Mouse (Mus musculus) liver, embryonic 11.5 days (tissue): ENCODE measurements around the gene Fundc1. TPM values are rescaled to one million over a fixed set of nuclear protein-coding genes. Genes with fewer than 3 reads are reported as not detected.

Experiments
- ATAC-seq: fragments of 200-750 bp; cut with Nextera tagmentation; replicated peaks from 2 replicates; pipeline ENCODE4 v1.8.0; 2017; ENCODE audit warnings: moderate number of reproducible peaks, mild to moderate bottlenecking, moderate TSS enrichment, moderate library complexity; ENCODE audit not compliant: low FRiP score
- DNase-seq: peaks from one replicate; pipeline ENCODE4 v3.0.0-alpha.2; 2017; ENCODE audit warnings: low spot score
- H3K27ac ChIP-seq: fragments of 300-500 bp; sonication (generic); 2 replicates; pipeline ENCODE4 v1.5.1; 2014; ENCODE audit warnings: mild to moderate bottlenecking, low read depth, low read length, control low read depth
- H3K27me3 ChIP-seq: fragments of 300-500 bp; sonication (generic); replicated peaks from 2 replicates; pipeline ENCODE4 v1.6.1; 2014; ENCODE audit warnings: low read length, mixed read lengths; ENCODE audit not compliant: control insufficient read depth, insufficient read depth
- H3K36me3 ChIP-seq: fragments of 300-500 bp; sonication (generic); 2 replicates; pipeline ENCODE4 v1.6.1; 2014; ENCODE audit warnings: mild to moderate bottlenecking, low read length, moderate library complexity, mixed read lengths; ENCODE audit not compliant: control insufficient read depth, insufficient read depth
- H3K4me1 ChIP-seq: fragments of 300-500 bp; sonication (generic); replicated peaks from 2 replicates; pipeline ENCODE4 v1.6.1; 2014; ENCODE audit warnings: low read length, mixed read lengths; ENCODE audit not compliant: control insufficient read depth, insufficient read depth
- H3K4me2 ChIP-seq: fragments of 300-500 bp; sonication (generic); 2 replicates; pipeline ENCODE4 v1.6.1; 2014; ENCODE audit warnings: mild to moderate bottlenecking, control low read depth, moderate library complexity
- H3K4me3 ChIP-seq: fragments of 300-500 bp; sonication (generic); 2 replicates; pipeline ENCODE4 v1.5.1; 2014; ENCODE audit warnings: low read depth, low read length, control low read depth
- H3K9ac ChIP-seq: fragments of 300-500 bp; sonication (generic); 2 replicates; pipeline ENCODE4 v1.6.1; 2014; ENCODE audit warnings: low read depth, low read length, control low read depth
- H3K9me3 ChIP-seq: fragments of 300-500 bp; sonication (generic); 2 replicates; pipeline ENCODE4 v1.6.1; 2016; ENCODE audit warnings: low read length, inconsistent platforms, mixed read lengths; ENCODE audit not compliant: control insufficient read depth
- WGBS: fragments of 180-500 bp; shearing (Covaris S2); extraction: QIAGEN DNeasy Blood & Tissue Kit; methylation state at CpG from one replicate; pipeline ENCODE4 v1.1.7; 2014; 5-methylcytosine and 5-hydroxymethylcytosine counted together
- polyA plus RNA-seq: library from polyadenylated mRNA; unstranded; fragments of >200 nt; fragmentation: Nextera tagmentation; extraction: Ambion mirVana; gene quantifications from 2 replicates; pipeline ENCODE4 v1.2.1, GENCODE M21; 2014

The Fundc1 gene
- 33.3 and 40.6 TPM in 2 replicates for polyA plus RNA-seq

- no peaks in the 10 kb centered on the region for H3K4me1 ChIP-seq
- H3K4me3 ChIP-seq: peak within 1 kb of the TSS; percentile 58
- H3K4me2 ChIP-seq: peak within 1 kb of the TSS; percentile 61
- no peaks in the 10 kb centered on the region for H3K9me3 ChIP-seq
- peak within 1 kb of the TSS; percentile 43 for H3K27ac ChIP-seq
- no peaks in the 10 kb centered on the region for H3K36me3 ChIP-seq
- WGBS: 6% methylated on average over 29 of the region's 30 CpGs
- DNase-seq (peak; percentile 83), ATAC-seq (peak; percentile 98)
- H3K27me3 ChIP-seq: no peaks in the 10 kb centered on the region
- H3K9ac ChIP-seq: peak within 1 kb of the TSS; percentile 73
Observed at GRCm38 (mm10) chrX:17571621-17572459, at the start of gene Fundc1. Gene Fundc1 (minus strand): TSS chrX:17572325.

DNA sequence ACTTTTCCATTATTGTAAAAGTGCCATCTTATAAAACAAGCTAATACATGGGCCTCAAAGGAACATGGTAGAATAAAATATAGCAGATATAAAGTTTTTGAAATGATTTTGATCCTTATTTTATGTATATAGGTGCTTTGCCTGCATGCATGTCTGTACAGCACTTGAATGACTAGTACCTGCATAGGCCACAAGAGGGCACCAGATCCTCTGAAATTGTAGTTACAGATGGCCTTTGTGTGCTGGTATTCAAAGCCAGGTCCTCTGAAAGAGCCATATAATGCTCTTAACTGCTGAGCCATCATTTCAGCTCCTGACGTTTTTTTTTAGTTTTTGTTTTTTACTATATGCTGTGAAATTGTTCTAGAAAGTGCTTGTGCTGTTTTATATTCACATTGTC, 39.1 kb upstream of the Fundc1 start:
- no peak overlapping the region for H3K9ac ChIP-seq
- no peaks in the 10 kb centered on the region for H3K4me1 ChIP-seq
- H3K9me3 ChIP-seq: no peaks in the 10 kb centered on the region
- H3K27ac ChIP-seq: no peak overlapping the region
- no peak overlapping the region for H3K4me3 ChIP-seq
- DNase-seq (no peak), ATAC-seq (no peak)
- no peaks in the 10 kb centered on the region for H3K36me3 ChIP-seq
- 68% methylated on average over 1 of the region's 1 CpGs for WGBS
- H3K27me3 ChIP-seq: no peaks in the 10 kb centered on the region
- no peak overlapping the region for H3K4me2 ChIP-seq

GRCm38 (mm10) chrX:17608763-17609162, 36.6 kb upstream of the Fundc1 start:
- Histone ChIP-seq H3K9me3 (no peaks in the 10 kb centered on the region), H3K9ac (no peak overlapping the region), H3K36me3 (no peaks in the 10 kb centered on the region), H3K4me1 (no peaks in the 10 kb centered on the region), H3K4me2 (no peak overlapping the region), H3K27me3 (no peaks in the 10 kb centered on the region), H3K27ac (no peak overlapping the region), H3K4me3 (no peak overlapping the region)
- DNase-seq: no peak
- no peak for ATAC-seq
- WGBS: 50% methylated on average over 1 of the region's 1 CpGs

DNA sequence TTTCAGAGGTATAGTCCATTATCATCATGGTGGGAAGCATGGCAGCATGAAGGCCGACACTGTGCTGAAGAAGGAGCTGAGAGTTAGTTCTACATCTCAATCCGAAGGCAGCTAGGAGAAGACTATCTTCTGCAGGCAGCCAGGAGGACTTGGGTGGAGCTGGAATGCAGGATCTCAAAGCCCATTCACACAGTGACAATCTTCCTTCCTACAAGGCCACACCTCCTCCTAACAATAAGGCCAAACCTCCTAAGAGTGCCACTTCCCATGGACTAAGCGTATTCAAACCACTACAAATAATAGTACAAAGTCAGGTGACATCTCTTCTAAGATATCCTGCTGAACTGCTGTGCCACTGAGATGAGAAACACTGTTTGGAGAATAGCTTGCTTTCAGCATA, 35.5 kb upstream of the Fundc1 start:
- Histone ChIP-seq H3K4me1 (no peaks in the 10 kb centered on the region), H3K9ac (no peak overlapping the region), H3K36me3 (no peaks in the 10 kb centered on the region), H3K4me2 (no peak overlapping the region), H3K9me3 (no peaks in the 10 kb centered on the region), H3K4me3 (no peak overlapping the region), H3K27me3 (no peaks in the 10 kb centered on the region), H3K27ac (no peak overlapping the region)
- ATAC-seq (no peak), DNase-seq (no peak)
- 72% methylated on average over 3 of the region's 3 CpGs for WGBS

GRCm38 (mm10) chrX:17593331-17593730, 21.2 kb upstream of the Fundc1 start:
- Histone ChIP-seq H3K36me3 (no peaks in the 10 kb centered on the region), H3K27ac (no peak overlapping the region), H3K4me1 (no peaks in the 10 kb centered on the region), H3K27me3 (no peaks in the 10 kb centered on the region), H3K9me3 (no peaks in the 10 kb centered on the region), H3K9ac (no peak overlapping the region), H3K4me2 (no peak overlapping the region), H3K4me3 (no peak overlapping the region)
- ATAC-seq: no peak
- no peak for DNase-seq

GRCm38 (mm10) chrX:17590745-17591144, 18.6 kb upstream of the Fundc1 start:
- no peaks in the 10 kb centered on the region for H3K4me1 ChIP-seq
- 36% methylated on average over 1 of the region's 1 CpGs for WGBS
- ATAC-seq: no peak

DNA sequence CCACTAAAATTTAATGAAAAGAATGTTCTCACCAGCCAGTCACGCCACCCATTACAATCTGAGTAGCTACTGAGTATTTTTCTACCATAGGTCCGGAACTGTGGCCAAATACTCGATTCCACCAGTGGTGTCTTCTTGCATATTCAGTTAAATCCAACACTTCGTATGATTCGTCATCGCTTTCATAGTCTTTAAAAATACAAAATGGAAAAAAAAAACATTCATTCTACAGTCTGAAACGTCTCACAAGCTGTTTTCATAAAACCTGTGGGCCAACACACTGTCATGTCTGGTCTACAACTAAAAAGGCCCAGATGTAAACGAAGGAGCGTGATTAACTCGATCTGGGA, 879 bp downstream of the Fundc1 start:
- no peak for ATAC-seq

More at GRCm38 (mm10) chrX:17590745-17591144, 18.6 kb upstream of the Fundc1 start:
- H3K9ac ChIP-seq: no peak overlapping the region
- no peak overlapping the region for H3K4me3 ChIP-seq
- H3K36me3 ChIP-seq: no peaks in the 10 kb centered on the region
- no peak overlapping the region for H3K27ac ChIP-seq
- DNase-seq: no peak
- no peaks in the 10 kb centered on the region for H3K27me3 ChIP-seq
- no peak overlapping the region for H3K4me2 ChIP-seq
- no peaks in the 10 kb centered on the region for H3K9me3 ChIP-seq

DNA sequence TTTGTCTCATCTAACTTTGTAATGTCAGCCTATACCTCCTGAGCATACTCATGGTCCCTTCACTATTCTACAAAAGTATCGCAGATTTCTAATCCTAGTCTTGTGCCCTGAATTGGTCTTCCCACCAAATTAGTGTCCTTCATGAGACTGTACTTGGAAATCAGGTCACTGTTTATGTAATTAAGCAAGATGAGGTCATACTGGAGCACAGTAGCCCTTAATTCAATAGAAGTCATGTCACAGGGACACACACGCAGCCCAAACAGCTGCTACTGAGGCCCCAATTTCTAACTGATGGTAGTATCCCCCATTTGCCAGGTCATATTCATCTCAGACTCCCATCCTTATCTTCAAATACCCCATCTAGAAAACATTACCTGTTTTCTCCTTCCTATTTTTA, 3.5 kb downstream of the Fundc1 start:
- no peaks in the 10 kb centered on the region for H3K27me3 ChIP-seq
- H3K27ac ChIP-seq: no peak overlapping the region
- 89% methylated on average over 2 of the region's 2 CpGs for WGBS
- no peaks in the 10 kb centered on the region for H3K36me3 ChIP-seq
- no peak overlapping the region for H3K9ac ChIP-seq
- H3K4me3 ChIP-seq: no peak overlapping the region
- no peak overlapping the region for H3K4me2 ChIP-seq
- no peaks in the 10 kb centered on the region for H3K9me3 ChIP-seq
- no peak for DNase-seq
- no peaks in the 10 kb centered on the region for H3K4me1 ChIP-seq
- ATAC-seq: no peak

More for the DNA sequence above, 879 bp downstream of the Fundc1 start:
- Histone ChIP-seq H3K4me3 (peak overlapping the region; percentile 58), H3K9me3 (no peaks in the 10 kb centered on the region), H3K4me1 (no peaks in the 10 kb centered on the region), H3K36me3 (no peaks in the 10 kb centered on the region), H3K9ac (peak overlapping the region; percentile 73), H3K27me3 (no peaks in the 10 kb centered on the region), H3K4me2 (peak overlapping the region; percentile 61), H3K27ac (peak overlapping the region; percentile 43; the same call in 1 of the 2 replicates)
- no peak for DNase-seq
- WGBS: 37% methylated on average over 10 of the region's 10 CpGs

DNA sequence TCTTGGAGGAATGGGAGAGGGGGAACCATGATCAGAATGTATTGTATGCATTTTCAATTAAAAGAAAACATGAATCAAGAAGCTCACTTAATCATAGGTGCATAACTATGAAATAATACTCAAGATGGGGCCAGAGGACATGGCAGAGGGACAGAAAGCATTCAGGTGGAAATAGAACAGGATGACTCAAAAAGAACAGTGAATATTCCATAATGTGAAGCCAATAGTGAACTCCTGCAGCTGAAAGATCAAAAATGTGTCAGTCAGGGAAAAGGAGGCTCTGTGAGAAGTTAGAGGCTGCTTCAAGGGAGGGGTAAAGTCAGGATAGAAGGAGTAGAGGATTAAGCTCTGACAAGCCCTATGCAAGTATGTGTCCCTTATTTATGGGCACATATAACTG, 6.4 kb downstream of the Fundc1 start:
- Histone ChIP-seq H3K9ac (no peak overlapping the region), H3K4me1 (no peaks in the 10 kb centered on the region), H3K4me3 (no peak overlapping the region), H3K36me3 (no peaks in the 10 kb centered on the region), H3K27me3 (no peaks in the 10 kb centered on the region), H3K9me3 (no peaks in the 10 kb centered on the region), H3K4me2 (no peak overlapping the region), H3K27ac (no peak overlapping the region)
- DNase-seq: no peak
- no peak for ATAC-seq
